Mouse (Mus musculus) neural tube, embryonic 13.5 days (tissue): ENCODE data around the gene Cnfn. TPM values are rescaled to one million over a fixed set of nuclear protein-coding genes. Genes with fewer than 3 reads are reported as not detected.
"Not testable (repeated sequence)": the region's sequence is repeated elsewhere in the genome, so short reads cannot be mapped to it uniquely, and the experiment has no call there.

ENCODE experiments used
- ATAC-seq: fragments of 200-750 bp; cut with Nextera tagmentation; 2 replicates; pipeline ENCODE4 v1.8.0; 2017; ENCODE audit warnings: low read depth, mild to moderate bottlenecking, moderate TSS enrichment, moderate library complexity
- H3K27ac ChIP-seq: fragments of 300-500 bp; sonication (generic); replicated peaks from 2 replicates; pipeline ENCODE4 v1.5.1; 2015; ENCODE audit warnings: moderate library complexity, mild to moderate bottlenecking, inconsistent platforms
- H3K27me3 ChIP-seq: fragments of 300-500 bp; sonication (generic); 2 replicates; pipeline ENCODE4 v1.6.1; 2015; ENCODE audit warnings: mild to moderate bottlenecking, inconsistent platforms
- H3K36me3 ChIP-seq: fragments of 300-500 bp; sonication (generic); 2 replicates; pipeline ENCODE4 v1.6.1; 2015; ENCODE audit warnings: mild to moderate bottlenecking, inconsistent platforms
- H3K4me1 ChIP-seq: fragments of 300-500 bp; sonication (generic); replicated peaks from 2 replicates; pipeline ENCODE4 v1.6.1; 2015; ENCODE audit warnings: inconsistent platforms
- H3K4me2 ChIP-seq: fragments of 300-500 bp; sonication (generic); 2 replicates; pipeline ENCODE4 v1.6.1; 2015; ENCODE audit warnings: inconsistent platforms, mild to moderate bottlenecking, moderate library complexity
- H3K4me3 ChIP-seq: fragments of 300-500 bp; sonication (generic); 2 replicates; pipeline ENCODE4 v1.5.1; 2015; ENCODE audit warnings: mild to moderate bottlenecking, inconsistent platforms
- H3K9ac ChIP-seq: fragments of 300-500 bp; sonication (generic); 2 replicates; pipeline ENCODE4 v1.6.1; 2015; ENCODE audit warnings: moderate library complexity, mild to moderate bottlenecking, inconsistent platforms
- H3K9me3 ChIP-seq: fragments of 300-500 bp; sonication (generic); 2 replicates; pipeline ENCODE4 v1.6.1; 2016; ENCODE audit warnings: inconsistent platforms
- WGBS: fragments of 180-500 bp; shearing (Covaris S2); methylation state at CpG from one replicate; pipeline ENCODE4 v1.1.7; 2015; 5-methylcytosine and 5-hydroxymethylcytosine counted together
- polyA plus RNA-seq: library from polyadenylated mRNA; unstranded; fragments of >200 nt; fragmentation: Nextera tagmentation; extraction: Ambion mirVana; gene quantifications from 2 replicates; pipeline ENCODE4 v1.2.1, GENCODE M21; 2015

Gene Cnfn
- not detected in 2 replicates for polyA plus RNA-seq

GRCm38 (mm10) chr7:25369058-25369749 lies at the start of gene Cnfn:
TSS of gene Cnfn (minus strand) at chr7:25369724.
- Histone ChIP-seq H3K4me1 (peaks cover 31% of the 10 kb centered on the region), H3K9me3 (no peaks in the 10 kb centered on the region), H3K36me3 (peaks cover 8% of the 10 kb centered on the region), H3K4me2 (no peak within 1 kb of the TSS), H3K27me3 (peaks cover 57% of the 10 kb centered on the region), H3K4me3 (no peak within 1 kb of the TSS), H3K27ac (no peak within 1 kb of the TSS), H3K9ac (no peak within 1 kb of the TSS)
- WGBS, result 59% methylated on average over 12 of the region's 12 CpGs
- ATAC-seq, result no peak

- Histone ChIP-seq H3K27me3 (peaks cover 4% of the 10 kb centered on the region; the same call in 1 of the 2 replicates), H3K27ac (no peak overlapping the region), H3K4me2 (no peak overlapping the region), H3K9ac (no peak overlapping the region), H3K36me3 (no peaks in the 10 kb centered on the region), H3K4me3 (no peak overlapping the region), H3K4me1 (no peaks in the 10 kb centered on the region), H3K9me3 (no peaks in the 10 kb centered on the region)
- 82% methylated on average over 1 of the region's 1 CpGs for WGBS
- ATAC-seq, result no peak
These were observed 48.1 kb upstream of the Cnfn start for GRCm38 (mm10) chr7:25417597-25417996.

GRCm38 (mm10) chr7:25412833-25413441 lies 43.4 kb upstream of the Cnfn start, which contains the start of gene Cxcl17:
TSS of gene Cxcl17 (minus strand) at chr7:25412886.
- Histone ChIP-seq H3K4me2 (no peak within 1 kb of the TSS), H3K9me3 (no peaks in the 10 kb centered on the region), H3K27ac (no peak within 1 kb of the TSS), H3K27me3 (no peaks in the 10 kb centered on the region), H3K4me1 (no peaks in the 10 kb centered on the region), H3K36me3 (no peaks in the 10 kb centered on the region), H3K4me3 (no peak within 1 kb of the TSS), H3K9ac (no peak within 1 kb of the TSS)
- ATAC-seq, result no peak
- WGBS, result 53% methylated on average over 7 of the region's 7 CpGs

GRCm38 (mm10) chr7:25411861-25412260 lies 42.3 kb upstream of the Cnfn start:
- Histone ChIP-seq H3K4me2 (no peak overlapping the region), H3K27me3 (no peaks in the 10 kb centered on the region), H3K27ac (no peak overlapping the region), H3K9ac (no peak overlapping the region), H3K4me1 (no peaks in the 10 kb centered on the region), H3K4me3 (no peak overlapping the region), H3K36me3 (no peaks in the 10 kb centered on the region), H3K9me3 (no peaks in the 10 kb centered on the region)
- 89% methylated on average over 3 of the region's 3 CpGs for WGBS
- no peak for ATAC-seq

- Histone ChIP-seq H3K36me3 (no peaks in the 10 kb centered on the region), H3K4me3 (no peak overlapping the region), H3K27ac (no peak overlapping the region), H3K4me2 (no peak overlapping the region), H3K27me3 (no peaks in the 10 kb centered on the region), H3K9ac (no peak overlapping the region), H3K4me1 (no peaks in the 10 kb centered on the region), H3K9me3 (no peaks in the 10 kb centered on the region)
- WGBS, result 85% methylated on average over 1 of the region's 1 CpGs
- no peak for ATAC-seq
These were observed 41.6 kb upstream of the Cnfn start for GRCm38 (mm10) chr7:25410969-25411615.

GRCm38 (mm10) chr7:25409114-25409760 lies 39.7 kb upstream of the Cnfn start:
- no peaks in the 10 kb centered on the region for H3K36me3 ChIP-seq
- no peak overlapping the region for H3K4me2 ChIP-seq
- no peak overlapping the region for H3K4me3 ChIP-seq
- ATAC-seq, result no peak
- H3K9ac ChIP-seq, result no peak overlapping the region
- H3K9me3 ChIP-seq, result no peaks in the 10 kb centered on the region
- no peaks in the 10 kb centered on the region for H3K4me1 ChIP-seq
- 48% methylated on average over 4 of the region's 4 CpGs for WGBS
- H3K27me3 ChIP-seq, result no peaks in the 10 kb centered on the region
- no peak overlapping the region for H3K27ac ChIP-seq

GRCm38 (mm10) chr7:25406468-25406867 lies 36.9 kb upstream of the Cnfn start:
- no peak overlapping the region for H3K4me2 ChIP-seq
- no peak overlapping the region for H3K27ac ChIP-seq
- no peak overlapping the region for H3K4me3 ChIP-seq
- H3K36me3 ChIP-seq, result no peaks in the 10 kb centered on the region
- H3K9me3 ChIP-seq, result no peaks in the 10 kb centered on the region
- H3K9ac ChIP-seq, result no peak overlapping the region
- H3K4me1 ChIP-seq, result no peaks in the 10 kb centered on the region
- no peak for ATAC-seq
- 85% methylated on average over 7 of the region's 7 CpGs for WGBS
- no peaks in the 10 kb centered on the region for H3K27me3 ChIP-seq

GRCm38 (mm10) chr7:25402671-25403101 lies 33.2 kb upstream of the Cnfn start:
- Histone ChIP-seq H3K27ac (no peak overlapping the region), H3K4me2 (no peak overlapping the region), H3K9ac (no peak overlapping the region), H3K4me1 (no peaks in the 10 kb centered on the region), H3K4me3 (no peak overlapping the region), H3K9me3 (no peaks in the 10 kb centered on the region), H3K36me3 (no peaks in the 10 kb centered on the region), H3K27me3 (no peaks in the 10 kb centered on the region)
- no peak for ATAC-seq
- WGBS, result 5% methylated on average over 2 of the region's 2 CpGs

GRCm38 (mm10) chr7:25401986-25402385 lies 32.5 kb upstream of the Cnfn start:
- no peaks in the 10 kb centered on the region for H3K36me3 ChIP-seq
- no peak for ATAC-seq
- no peaks in the 10 kb centered on the region for H3K4me1 ChIP-seq
- H3K27ac ChIP-seq, result no peak overlapping the region
- no peaks in the 10 kb centered on the region for H3K27me3 ChIP-seq
- no peak overlapping the region for H3K4me3 ChIP-seq
- 53% methylated on average over 5 of the region's 5 CpGs for WGBS
- no peak overlapping the region for H3K4me2 ChIP-seq
- H3K9me3 ChIP-seq, result no peaks in the 10 kb centered on the region
- H3K9ac ChIP-seq, result no peak overlapping the region

GRCm38 (mm10) chr7:25401551-25401950 lies 32.0 kb upstream of the Cnfn start:
- H3K9ac ChIP-seq, result no peak overlapping the region
- peaks cover 3% of the 10 kb centered on the region for H3K4me1 ChIP-seq
- no peak overlapping the region for H3K4me2 ChIP-seq
- H3K27ac ChIP-seq, result no peak overlapping the region
- no peak for ATAC-seq
- 61% methylated on average over 2 of the region's 2 CpGs for WGBS
- H3K9me3 ChIP-seq, result no peaks in the 10 kb centered on the region
- no peaks in the 10 kb centered on the region for H3K27me3 ChIP-seq
- no peak overlapping the region for H3K4me3 ChIP-seq
- H3K36me3 ChIP-seq, result no peaks in the 10 kb centered on the region

- not testable (repeated sequence) for H3K36me3 ChIP-seq, H3K4me2 ChIP-seq, ATAC-seq, H3K9ac ChIP-seq, H3K27me3 ChIP-seq, H3K4me3 ChIP-seq, H3K9me3 ChIP-seq, H3K27ac ChIP-seq
- H3K4me1 ChIP-seq, result peaks cover 17% of the 10 kb centered on the region
These were observed 29.5 kb upstream of the Cnfn start for GRCm38 (mm10) chr7:25399028-25399427.

GRCm38 (mm10) chr7:25398610-25399009 lies 29.1 kb upstream of the Cnfn start, which contains the start of gene Lipe:
TSS of gene Lipe (minus strand) at chr7:25398710.
- Histone ChIP-seq H3K9ac (no peak within 1 kb of the TSS), H3K4me3 (no peak within 1 kb of the TSS), H3K9me3 (no peaks in the 10 kb centered on the region), H3K36me3 (no peaks in the 10 kb centered on the region), H3K27ac (no peak within 1 kb of the TSS), H3K4me1 (peaks cover 22% of the 10 kb centered on the region), H3K27me3 (no peaks in the 10 kb centered on the region), H3K4me2 (no peak within 1 kb of the TSS)
- no peak for ATAC-seq
- WGBS, result 97% methylated on average over 1 of the region's 1 CpGs
